Mouse (Mus musculus) spleen, adult 2 months (tissue): Measurements from ENCODE around the gene Timm8a2. TPM values are rescaled to one million over a fixed set of nuclear protein-coding genes. Genes with fewer than 3 reads are reported as not detected.

Source experiments
- DNase-seq, 2 experiments: peaks; one replicate each; pipeline versions ENCODE4 v3.0.0 to v3.0.0-alpha.2; 2012 to 2021; ENCODE audit warnings: low spot score in 2 of 2, low read depth in 1 of 2
- H3K27ac ChIP-seq: fragments of 200-500 bp; 2 replicates; pipeline ENCODE4 v1.5.1; 2012; ENCODE audit warnings: low read length, inconsistent platforms; ENCODE audit not compliant: insufficient read depth
- H3K27me3 ChIP-seq: fragments of 200-500 bp; 2 replicates; pipeline ENCODE4 v1.6.1; 2012; ENCODE audit warnings: mild to moderate bottlenecking, moderate library complexity, low read length, inconsistent platforms; ENCODE audit not compliant: control insufficient read depth, insufficient read depth
- H3K36me3 ChIP-seq: fragments of 200-500 bp; 2 replicates; pipeline ENCODE4 v1.6.1; 2012; ENCODE audit warnings: mild to moderate bottlenecking, low read length, inconsistent platforms; ENCODE audit not compliant: control insufficient read depth, insufficient read depth
- H3K4me1 ChIP-seq: fragments of 200-500 bp; 2 replicates; pipeline ENCODE4 v1.6.1; 2011; ENCODE audit warnings: inconsistent platforms; ENCODE audit not compliant: control insufficient read depth, insufficient read depth, insufficient read length
- H3K4me3 ChIP-seq: fragments of 200-500 bp; 2 replicates; pipeline ENCODE4 v1.5.1; 2011; ENCODE audit warnings: mild to moderate bottlenecking, inconsistent platforms; ENCODE audit not compliant: insufficient read depth, insufficient read length; ENCODE audit errors: extremely low read depth
- CTCF ChIP-seq: fragments of 200-500 bp; IDR thresholded peaks from 2 replicates; pipeline ENCODE4 v1.5.1; 2011; ENCODE audit warnings: mild to moderate bottlenecking, inconsistent platforms; ENCODE audit not compliant: insufficient read depth, insufficient read length, insufficient replicate concordance; ENCODE audit errors: extremely low read depth
- POLR2A ChIP-seq: fragments of 200-500 bp; IDR thresholded peaks from 2 replicates; pipeline ENCODE4 v1.6.1; 2011; ENCODE audit warnings: low read depth, low read length, inconsistent platforms
- WGBS: fragments of 180-500 bp; shearing (Covaris S2); methylation state at CpG from one replicate; pipeline ENCODE4 v1.1.7; 2018; 5-methylcytosine and 5-hydroxymethylcytosine counted together
- polyA plus RNA-seq: library from polyadenylated mRNA; depleted of rRNA; stranded (reverse); fragments of >200 nt; gene quantifications from 2 replicates; pipeline ENCODE4 v1.2.3, GENCODE M21; 2012

The Timm8a2 gene
- polyA plus RNA-seq, 1 experiment = 0.23 TPM

DNA sequence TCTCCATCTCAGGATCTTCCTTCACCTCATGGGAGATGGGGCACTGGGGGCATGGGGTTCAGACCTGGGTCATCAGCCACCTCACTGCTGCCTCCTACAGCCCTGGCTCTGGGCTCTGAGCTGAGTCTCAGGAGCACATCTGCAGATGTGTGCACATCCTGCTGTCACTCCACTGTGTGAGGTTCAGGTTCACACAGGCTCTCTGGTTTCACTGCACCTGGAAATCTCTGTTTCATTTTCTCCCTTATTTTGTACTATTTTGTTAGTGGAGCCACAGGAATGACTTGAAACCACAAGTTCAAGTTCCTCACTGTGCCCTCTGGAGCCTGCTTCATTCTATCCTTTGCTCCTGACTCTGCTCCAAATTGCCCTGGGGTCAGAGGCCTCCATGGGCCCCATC is 42.6 kb upstream of the Timm8a2 start:
- H3K27me3 ChIP-seq = no peaks in the 10 kb centered on the region
- H3K27ac ChIP-seq = peak overlapping the region; percentile 66
- TF ChIP-seq POLR2A (no peak), CTCF (no peak)
- H3K4me3 ChIP-seq = no peak overlapping the region
- peaks cover 42% of the 10 kb centered on the region for H3K4me1 ChIP-seq
- H3K36me3 ChIP-seq = no peaks in the 10 kb centered on the region
- no peak for DNase-seq

DNA sequence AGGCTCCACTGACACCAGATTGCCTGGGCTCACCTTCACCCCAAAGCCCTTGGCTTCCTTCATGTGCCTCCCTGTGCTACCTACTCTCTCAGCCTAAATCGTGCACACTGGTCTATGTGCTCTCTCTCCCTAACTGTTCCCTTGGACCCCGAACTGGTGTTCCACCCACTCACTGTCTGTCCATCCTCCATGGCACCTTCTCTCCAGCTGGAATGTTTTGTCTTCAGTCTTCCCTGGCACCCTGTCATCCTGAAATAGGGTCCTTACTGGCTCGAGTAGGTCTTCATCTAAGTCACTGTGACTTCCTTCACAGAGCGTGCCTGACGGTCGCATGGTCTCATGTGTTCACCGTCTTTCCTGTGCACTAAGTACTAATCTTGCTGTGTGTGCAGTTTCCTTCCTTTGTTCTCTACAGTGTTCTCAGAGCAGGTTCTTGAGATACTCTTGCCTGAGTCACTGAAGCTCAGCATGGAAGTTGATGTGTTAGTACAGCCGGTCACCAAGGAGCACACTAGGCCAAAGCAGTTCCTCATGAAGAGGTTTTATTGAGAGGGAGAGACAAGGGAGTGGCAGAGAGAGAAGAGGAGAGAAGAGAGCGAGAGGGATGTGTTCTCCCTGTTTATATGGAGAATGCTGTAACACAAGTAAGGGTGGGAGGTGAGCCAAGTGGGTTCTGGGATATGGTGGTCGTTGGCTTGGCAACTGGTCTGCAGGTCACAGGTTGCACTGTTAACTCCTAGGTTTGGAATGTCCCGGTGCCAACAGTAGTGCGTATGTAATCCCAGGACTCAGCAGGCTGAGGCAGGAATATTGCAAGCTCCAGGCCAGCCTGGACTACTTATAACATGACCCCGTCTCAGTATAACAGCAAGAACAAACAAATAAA is 41.8 kb upstream of the Timm8a2 start:
- H3K4me1 ChIP-seq = peaks cover 41% of the 10 kb centered on the region
- H3K4me3 ChIP-seq = no peak overlapping the region
- H3K36me3 ChIP-seq = no peaks in the 10 kb centered on the region
- no peaks in the 10 kb centered on the region for H3K27me3 ChIP-seq
- peak overlapping the region; percentile 66 for H3K27ac ChIP-seq
- TF ChIP-seq POLR2A (no peak), CTCF (no peak)
- 57% methylated on average over 13 of the region's 13 CpGs for WGBS
- DNase-seq = no peak

DNA sequence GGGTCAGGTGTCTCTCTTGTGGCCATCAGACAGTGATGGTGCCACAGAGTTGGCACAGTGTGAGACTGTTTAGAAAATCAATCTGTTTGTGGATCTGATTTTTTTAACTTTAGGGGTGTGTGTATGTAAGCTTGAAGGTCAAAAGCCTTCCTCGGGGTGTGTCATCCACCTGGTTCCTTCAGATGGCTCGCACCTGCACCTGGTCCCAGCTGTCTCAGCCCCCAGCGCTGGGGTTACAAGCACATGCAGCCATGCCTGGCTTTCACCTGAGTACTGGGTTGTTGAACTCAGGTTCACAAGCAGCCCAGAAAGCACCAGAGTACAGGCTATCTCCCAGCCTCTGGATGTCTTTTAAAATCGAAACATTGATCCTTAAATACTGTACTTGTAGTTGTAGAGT is 40.9 kb upstream of the Timm8a2 start:
- Histone ChIP-seq H3K4me3 (no peak overlapping the region), H3K4me1 (peaks cover 41% of the 10 kb centered on the region), H3K27ac (no peak overlapping the region), H3K27me3 (no peaks in the 10 kb centered on the region), H3K36me3 (no peaks in the 10 kb centered on the region)
- no peak for TF ChIP-seq POLR2A
- TF ChIP-seq CTCF = no peak
- no peak for DNase-seq
- WGBS = 69% methylated on average over 4 of the region's 4 CpGs

DNA sequence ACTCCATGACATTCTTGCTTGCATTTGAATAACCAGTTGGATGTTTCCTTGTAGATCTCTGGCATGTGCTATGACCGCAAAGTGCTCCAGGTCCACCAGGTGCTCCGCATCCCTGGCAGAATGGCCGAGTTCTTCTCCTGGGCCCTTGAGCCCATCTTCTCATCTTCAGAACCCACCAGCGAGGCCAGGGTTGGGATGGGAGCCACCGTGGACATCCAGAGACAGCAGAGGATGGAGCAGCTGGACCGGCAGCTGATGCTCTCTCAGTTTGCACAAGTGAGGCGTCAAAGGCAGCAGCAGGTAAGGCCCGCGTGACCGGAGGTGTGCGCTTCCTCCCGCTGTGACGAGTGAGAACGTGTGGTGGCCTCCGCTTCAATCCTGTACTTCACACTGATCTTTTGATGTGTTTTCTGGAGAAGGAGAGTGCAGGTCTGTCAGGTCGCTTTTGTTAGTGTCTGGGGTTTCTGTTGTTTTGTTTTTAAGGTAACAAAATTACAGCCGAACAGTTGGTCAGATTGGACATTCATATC is 40.2 kb upstream of the Timm8a2 start:
- Histone ChIP-seq H3K27ac (no peak overlapping the region), H3K36me3 (no peaks in the 10 kb centered on the region), H3K27me3 (no peaks in the 10 kb centered on the region), H3K4me3 (no peak overlapping the region), H3K4me1 (peaks cover 41% of the 10 kb centered on the region)
- 80% methylated on average over 17 of the region's 17 CpGs for WGBS
- DNase-seq = no peak
- no peak for TF ChIP-seq POLR2A
- TF ChIP-seq CTCF = no peak

DNA sequence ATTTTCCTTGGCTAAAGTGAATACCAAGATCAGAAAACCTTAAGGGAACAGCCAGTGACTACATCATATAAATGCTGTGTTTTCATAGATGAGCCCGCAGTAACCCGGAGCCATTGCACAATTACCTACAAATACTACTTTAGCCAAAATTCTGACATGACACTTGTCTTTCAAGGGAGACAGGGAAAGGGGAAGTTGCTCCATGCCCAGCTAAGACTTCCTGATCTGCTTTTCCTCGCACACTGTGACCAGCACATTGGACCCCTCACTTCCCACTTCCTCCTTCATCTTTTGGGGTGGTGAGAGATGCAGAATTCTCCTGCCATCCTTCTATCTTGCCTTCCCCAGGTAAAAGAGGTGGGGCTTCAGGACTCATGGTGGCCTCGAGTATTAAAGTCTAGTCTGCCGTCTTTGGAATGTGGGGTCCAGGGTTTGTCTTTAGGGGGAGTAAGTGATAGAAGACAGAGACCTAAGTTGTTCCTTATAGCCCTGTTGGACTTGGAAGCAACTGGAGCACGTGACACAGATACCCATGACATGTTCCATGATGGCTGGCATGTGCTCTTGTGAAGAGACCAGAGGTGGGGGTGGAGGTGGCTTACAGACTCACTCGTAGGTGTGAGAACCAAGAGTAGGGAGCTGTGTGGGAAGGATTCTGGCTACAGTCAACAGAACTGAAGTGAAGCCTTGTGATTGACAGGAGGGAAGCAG is 39.5 kb upstream of the Timm8a2 start:
- no peaks in the 10 kb centered on the region for H3K36me3 ChIP-seq
- DNase-seq = no peak
- H3K4me1 ChIP-seq = peaks cover 42% of the 10 kb centered on the region
- H3K27me3 ChIP-seq = no peaks in the 10 kb centered on the region
- H3K27ac ChIP-seq = peak overlapping the region; percentile 89
- WGBS = 77% methylated on average over 7 of the region's 7 CpGs
- no peak overlapping the region for H3K4me3 ChIP-seq
- TF ChIP-seq CTCF (no peak), POLR2A (no peak)

DNA sequence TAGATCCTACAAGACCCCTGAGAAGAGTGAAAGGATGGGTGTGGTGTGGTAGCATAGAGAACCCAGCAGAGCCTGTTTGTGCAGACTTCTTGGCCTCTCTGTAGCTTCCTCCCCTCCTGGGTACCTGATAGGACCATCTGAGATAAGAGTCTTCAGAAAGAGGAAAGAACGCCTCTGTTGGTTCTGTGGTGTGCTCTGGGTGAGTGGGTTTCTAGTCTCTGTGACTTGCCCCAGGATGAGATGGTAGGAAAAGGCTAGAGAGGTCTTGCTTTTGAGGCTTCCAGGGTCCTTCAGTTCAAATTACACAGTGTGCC is 39.0 kb upstream of the Timm8a2 start:
- DNase-seq = no peak
- H3K4me1 ChIP-seq = peaks cover 42% of the 10 kb centered on the region
- H3K4me3 ChIP-seq = no peak overlapping the region
- H3K27ac ChIP-seq = peak overlapping the region; percentile 89
- TF ChIP-seq CTCF (no peak), POLR2A (no peak)
- 31% methylated on average over 1 of the region's 1 CpGs for WGBS
- H3K36me3 ChIP-seq = no peaks in the 10 kb centered on the region
- no peaks in the 10 kb centered on the region for H3K27me3 ChIP-seq

DNA sequence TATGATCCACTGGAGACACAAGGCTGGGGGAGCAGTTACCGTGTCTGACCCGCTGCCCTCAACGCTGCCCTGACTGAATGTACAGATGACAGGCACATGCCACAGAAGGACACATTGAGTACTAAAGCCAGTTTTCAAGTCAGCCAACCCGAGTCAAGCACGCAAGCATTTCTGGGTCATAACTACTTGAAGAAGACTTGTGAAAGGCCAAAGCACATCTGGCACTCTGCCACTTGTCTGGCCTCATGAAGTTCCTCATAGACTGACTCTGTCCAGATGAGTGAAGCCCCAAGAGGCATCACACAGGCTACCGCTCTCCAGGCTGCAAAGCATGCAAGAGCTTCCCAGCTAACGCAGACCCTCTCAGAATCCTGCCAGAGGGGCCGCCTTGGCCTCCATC is 37.7 kb upstream of the Timm8a2 start:
- TF ChIP-seq CTCF (no peak), POLR2A (no peak)
- Histone ChIP-seq H3K27ac (peak overlapping the region; percentile 63; the same call in 1 of the 2 replicates), H3K27me3 (no peaks in the 10 kb centered on the region), H3K4me1 (peaks cover 44% of the 10 kb centered on the region), H3K36me3 (no peaks in the 10 kb centered on the region), H3K4me3 (no peak overlapping the region)
- 77% methylated on average over 8 of the region's 8 CpGs for WGBS
- DNase-seq = peak in 1 of 2 experiments; percentile 64
